Mouse (Mus musculus): ENCODE measurements at regions not wholly inside any gene's neighbourhood (a gene's known extent, or its start where the extent isn't known, plus 50 kb on each side); places are given as distances from the start of the nearest gene placed in this dataset. TPM values are rescaled to one million over a fixed set of nuclear protein-coding genes. Genes with fewer than 3 reads are reported as not detected.

DNA sequence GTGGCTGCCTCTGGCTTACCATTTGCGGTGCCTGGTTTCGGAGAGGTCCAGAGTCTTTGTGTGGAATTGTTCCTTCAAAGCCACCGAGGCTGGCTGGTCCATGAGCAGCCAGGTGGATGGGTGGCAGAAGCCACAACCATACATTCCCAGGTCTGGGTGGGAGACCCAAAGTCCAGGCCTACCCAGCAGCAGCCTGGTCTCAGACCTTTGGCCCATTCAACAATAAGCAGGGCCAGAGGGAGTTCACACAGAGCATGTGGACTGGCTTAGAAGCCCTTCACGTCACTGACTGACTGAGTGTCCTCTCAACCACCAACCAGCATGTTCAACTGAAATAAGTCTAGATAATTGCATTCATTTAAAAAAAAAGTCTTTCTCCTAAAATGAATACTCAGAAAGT, 62.7 kb upstream of the Adam6b start:
- no peak overlapping the region for H3K27ac ChIP-seq
- H3K27me3 ChIP-seq (replicated peaks), result no peaks in the 10 kb centered on the region
- ATAC-seq (ENCODE audit: insufficient read depth, low FRiP score, low read depth), result no peak
- no peaks in the 10 kb centered on the region for H3K4me1 ChIP-seq
- H3K36me3 ChIP-seq, result no peaks in the 10 kb centered on the region
- no peaks in the 10 kb centered on the region for H3K9me3 ChIP-seq
- H3K4me3 ChIP-seq (replicated peaks), result no peak overlapping the region
- WGBS, result 81% methylated on average over 4 of the region's 4 CpGs
- no peak overlapping the region for H3K9ac ChIP-seq
- no peak overlapping the region for H3K4me2 ChIP-seq

DNA sequence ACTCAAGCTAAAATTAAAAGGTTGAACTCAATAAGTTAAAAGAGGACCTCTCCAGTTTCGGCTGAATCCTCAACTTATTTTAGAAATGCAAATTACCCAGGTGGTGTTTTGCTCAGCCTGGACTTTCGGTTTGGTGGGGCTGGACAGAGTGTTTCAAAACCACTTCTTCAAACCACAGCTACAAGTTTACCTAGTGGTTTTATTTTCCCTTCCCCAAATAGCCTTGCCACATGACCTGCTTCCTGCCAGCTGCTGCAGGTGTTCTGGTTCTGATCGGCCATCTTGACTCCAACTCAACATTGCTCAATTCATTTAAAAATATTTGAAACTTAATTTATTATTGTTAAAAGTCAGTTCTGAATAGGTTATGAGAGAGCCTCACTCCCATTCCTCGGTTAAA, 62.0 kb upstream of the Adam6b start:
- ATAC-seq (ENCODE audit: insufficient read depth, low FRiP score, low read depth), result no peak
- Histone ChIP-seq H3K4me2 (no peak overlapping the region), H3K9me3 (no peaks in the 10 kb centered on the region), H3K27me3 (replicated peaks) (no peaks in the 10 kb centered on the region), H3K27ac (no peak overlapping the region), H3K4me1 (no peaks in the 10 kb centered on the region), H3K4me3 (replicated peaks) (no peak overlapping the region), H3K36me3 (no peaks in the 10 kb centered on the region), H3K9ac (no peak overlapping the region)
- WGBS, result 71% methylated on average over 4 of the region's 4 CpGs

DNA sequence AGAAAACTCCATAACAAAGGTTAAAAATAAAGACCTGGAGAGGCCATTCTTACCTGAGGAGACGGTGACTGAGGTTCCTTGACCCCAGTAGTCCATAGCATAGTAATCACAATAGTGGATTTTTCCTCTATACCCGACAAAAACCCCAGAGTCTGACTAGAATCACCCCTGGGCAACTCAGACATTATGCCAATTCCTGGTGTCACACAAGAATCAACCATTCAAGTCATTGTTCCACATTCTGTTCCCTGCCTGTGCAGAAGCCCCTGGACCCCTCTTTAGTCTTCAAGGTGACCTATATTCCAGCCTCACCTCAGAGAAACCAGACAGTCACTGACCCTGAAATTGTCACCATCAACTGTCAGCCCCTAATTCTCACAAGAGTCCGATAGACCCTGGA, 60.9 kb upstream of the Adam6b start:
- H3K4me2 ChIP-seq, result no peak overlapping the region
- H3K9ac ChIP-seq, result no peak overlapping the region
- no peaks in the 10 kb centered on the region for H3K4me1 ChIP-seq
- ATAC-seq (ENCODE audit: insufficient read depth, low FRiP score, low read depth), result no peak
- no peaks in the 10 kb centered on the region for H3K9me3 ChIP-seq
- H3K36me3 ChIP-seq, result no peaks in the 10 kb centered on the region
- no peak overlapping the region for H3K27ac ChIP-seq
- no peaks in the 10 kb centered on the region for H3K27me3 ChIP-seq (replicated peaks)
- WGBS, result 72% methylated on average over 3 of the region's 3 CpGs
- H3K4me3 ChIP-seq (replicated peaks), result no peak overlapping the region

DNA sequence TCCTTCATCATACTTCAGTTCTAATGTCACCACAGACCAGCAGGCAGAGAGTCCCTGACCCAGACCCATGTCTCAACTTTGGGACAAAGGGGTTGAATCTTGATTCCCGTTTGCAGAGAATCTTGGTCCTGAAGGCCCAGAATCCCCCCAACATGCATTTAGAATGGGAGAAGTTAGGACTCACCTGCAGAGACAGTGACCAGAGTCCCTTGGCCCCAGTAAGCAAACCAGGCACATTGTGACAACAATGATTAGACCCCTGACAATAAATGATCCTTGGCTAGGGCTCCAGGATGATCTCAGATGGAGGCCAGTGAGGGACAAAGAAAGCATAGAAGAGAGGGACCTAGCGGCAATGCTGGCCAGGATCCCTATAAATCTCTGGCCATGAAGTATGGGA, 60.4 kb upstream of the Adam6b start:
- Histone ChIP-seq H3K27ac (no peak overlapping the region), H3K9me3 (no peaks in the 10 kb centered on the region), H3K36me3 (no peaks in the 10 kb centered on the region), H3K4me1 (no peaks in the 10 kb centered on the region), H3K9ac (no peak overlapping the region), H3K27me3 (replicated peaks) (no peaks in the 10 kb centered on the region), H3K4me2 (no peak overlapping the region), H3K4me3 (replicated peaks) (no peak overlapping the region)
- ATAC-seq (ENCODE audit: insufficient read depth, low FRiP score, low read depth), result no peak
- WGBS, result 84% methylated on average over 2 of the region's 2 CpGs

DNA sequence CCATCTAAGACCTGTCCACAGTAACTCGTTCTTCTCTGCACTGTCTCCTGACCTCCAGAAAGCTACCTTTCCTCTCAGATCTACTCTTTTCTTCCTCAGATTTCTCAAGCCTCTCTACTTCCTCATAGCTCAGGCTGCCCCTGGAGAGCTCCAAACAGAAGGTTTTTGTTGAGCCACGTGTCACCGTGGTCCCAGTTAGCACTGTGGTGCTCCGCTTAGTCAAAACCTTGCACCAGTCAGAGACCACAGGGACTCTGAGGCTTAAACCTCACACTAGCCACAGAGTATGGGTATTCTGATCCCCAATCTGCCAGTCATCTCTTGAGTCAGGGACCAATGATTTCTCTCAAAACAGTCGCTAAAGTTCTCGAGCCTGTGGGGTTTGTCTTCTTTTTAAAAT, 59.0 kb upstream of the Adam6b start:
- H3K36me3 ChIP-seq, result no peaks in the 10 kb centered on the region
- H3K27me3 ChIP-seq (replicated peaks), result no peaks in the 10 kb centered on the region
- no peaks in the 10 kb centered on the region for H3K9me3 ChIP-seq
- H3K4me1 ChIP-seq, result no peaks in the 10 kb centered on the region
- H3K27ac ChIP-seq, result no peak overlapping the region
- no peak overlapping the region for H3K4me2 ChIP-seq
- WGBS, result 77% methylated on average over 6 of the region's 6 CpGs
- no peak for ATAC-seq (ENCODE audit: insufficient read depth, low FRiP score, low read depth)
- H3K4me3 ChIP-seq (replicated peaks), result no peak overlapping the region
- H3K9ac ChIP-seq, result no peak overlapping the region

Small RNA genes in the stretch of these regions (microRNA-seq; reads per million reads assigned to microRNA genes)
- gene Gm22175, result not detected
- not detected for gene Gm24022
- not detected for gene Gm25747

Data from stomach, embryonic 15.5 days (tissue).